Mouse (Mus musculus) T-helper 17 cell (primary cell): ENCODE measurements at regions not wholly inside any gene's neighbourhood (a gene's known extent, or its start where the extent isn't known, plus 50 kb on each side); places are given as distances from the start of the nearest gene placed in this dataset.

ENCODE experiments used
- in situ Hi-C, 2 experiments: fragments of 300-600 bp; cut with MboI, MseI; formaldehyde crosslinking; loops; 1 replicate in 1 of 2; 2 replicates in 1 of 2; pipeline ENCODE4 v1.15.1; 2025; ENCODE audit warnings: high pct_unique_total_duplicates in 2 of 2

- in situ Hi-C loops = no loop called here
These were observed 1132.1 kb upstream of the Gulo start for GRCm38 (mm10) chr14:67141151-67141550.

GRCm38 (mm10) chr14:67139674-67140073, 1130.7 kb upstream of the Gulo start:
- in situ Hi-C loops = no loop called here

GRCm38 (mm10) chr14:67139152-67139551, 1130.1 kb upstream of the Gulo start:
- in situ Hi-C loops = no loop called here

GRCm38 (mm10) chr14:67136141-67136498, 1127.1 kb upstream of the Gulo start:
- in situ Hi-C loops = no loop called here

GRCm38 (mm10) chr14:67135221-67136140, 1126.5 kb upstream of the Gulo start:
- in situ Hi-C loops = no loop called here

GRCm38 (mm10) chr14:67133221-67133620, 1124.2 kb upstream of the Gulo start:
- in situ Hi-C loops = no loop called here

GRCm38 (mm10) chr14:67127118-67127517, 1118.1 kb upstream of the Gulo start:
- in situ Hi-C loops = no loop called here

GRCm38 (mm10) chr14:67126254-67126653, 1117.2 kb upstream of the Gulo start:
- in situ Hi-C loops = no loop called here

- in situ Hi-C loops = no loop called here
These were observed 1114.3 kb upstream of the Gulo start for GRCm38 (mm10) chr14:67123300-67123699.
